Mouse (Mus musculus): ENCODE measurements around the gene Actrt1. TPM values are rescaled to one million over a fixed set of nuclear protein-coding genes. Genes with fewer than 3 reads are reported as not detected.

Gene Actrt1
- polyA plus RNA-seq (2012; rRNA removed; ENCODE audit: low replicate concordance) = not detected in 2 replicates

DNA sequence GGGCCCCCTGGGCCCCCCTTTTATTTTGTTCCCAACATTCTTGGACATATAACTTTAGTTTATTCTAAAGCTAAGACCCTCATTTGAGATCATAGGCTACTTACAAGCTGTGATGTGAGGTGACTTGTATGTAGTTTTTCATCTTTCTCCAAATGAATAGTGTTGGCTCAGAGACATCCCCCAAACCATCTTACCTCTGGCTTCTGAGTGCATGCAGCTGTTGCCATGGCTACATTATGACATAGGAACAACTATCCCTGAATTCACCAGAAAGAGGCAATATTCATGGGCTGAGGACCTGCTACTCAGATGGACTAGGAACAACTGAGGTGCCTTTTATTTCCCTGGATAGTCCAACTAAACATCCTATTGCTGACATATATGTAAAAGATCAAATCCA, at the start of gene Actrt1:
Gene Actrt1 (plus strand): TSS at position 301 of the 400 bp plus-strand sequence.

